In the genomic region with DNA sequence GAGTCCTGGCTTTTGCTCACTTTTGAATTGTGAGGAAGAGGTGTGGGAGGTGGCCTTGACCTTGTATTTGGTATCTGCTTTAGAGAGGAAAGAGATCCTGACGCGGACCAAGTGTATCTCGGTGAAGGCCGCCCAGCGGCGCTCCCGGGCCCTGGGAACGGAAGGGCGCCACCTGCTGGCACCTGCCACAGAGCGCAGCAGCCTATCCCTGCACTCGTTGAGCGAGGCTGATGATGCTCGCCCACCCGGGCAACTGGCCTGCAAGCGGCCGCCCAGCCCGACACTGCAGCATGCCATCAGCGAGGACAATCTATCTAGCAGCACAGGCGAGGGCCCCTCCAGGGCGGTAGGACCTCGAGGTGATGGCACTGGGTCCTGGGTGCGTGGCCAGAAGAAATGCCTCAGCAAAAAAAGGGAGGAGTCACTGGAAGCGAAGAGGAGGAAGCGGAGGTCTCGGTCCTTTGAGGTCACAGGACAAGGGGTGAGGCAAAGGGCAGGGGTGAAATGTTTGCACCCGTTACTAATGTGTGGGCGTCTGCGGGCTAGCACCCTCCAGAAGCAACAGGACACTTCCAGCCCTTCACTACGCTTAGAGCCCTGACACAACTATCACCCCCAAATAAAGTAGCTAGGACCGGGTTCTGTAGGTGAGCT, we compare ENCODE assay signal across 8 mouse cellular contexts. TPM values are rescaled to one million over a fixed set of nuclear protein-coding genes. Genes with fewer than 3 reads are reported as not detected.
DNase-seq lines count a peak whose midpoint lies in the region; ATAC-seq and TF ChIP-seq lines count a peak whose summit lies in the region.

No protein-coding gene starts in this region.

- peak overlapping the region; percentile 35 for H3K9ac ChIP-seq in forebrain, embryonic 13.5 days
- no peak overlapping the region; the same call in 1 of the 2 replicates for H3K9ac ChIP-seq in heart, postnatal 0 days (replicated peaks; ENCODE audit: low read depth, low read length)
- no peak overlapping the region for H3K9ac ChIP-seq in lung, embryonic 14.5 days

- TF ChIP-seq CTCF in heart, postnatal 0 days (IDR thresholded peaks at IDR 0.05; ENCODE audit: low read depth), result peak; percentile 87
- TF ChIP-seq CTCF in lung, embryonic 14.5 days (IDR thresholded peaks at IDR 0.05; ENCODE audit: low read depth), result peak; percentile 97
- peak; percentile 97 for TF ChIP-seq CTCF in thymus, adult 2 months (IDR thresholded peaks at IDR 0.05; ENCODE audit: borderline replicate concordance, control insufficient read depth, extremely low read depth, insufficient read depth, low read length, poor library complexity)

- no peaks in the 10 kb centered on the region for H3K9me3 ChIP-seq in forebrain, embryonic 13.5 days (replicated peaks)
- H3K9me3 ChIP-seq in heart, postnatal 0 days (replicated peaks; ENCODE audit: control insufficient read depth, low read length), result no peaks in the 10 kb centered on the region
- no peaks in the 10 kb centered on the region for H3K9me3 ChIP-seq in lung, embryonic 14.5 days (ENCODE audit: low read depth, low read length)

- ATAC-seq in CD4-positive, CD25-positive, alpha-beta regulatory T cell, adult 4 months, result peak; percentile 58
- peak; percentile 65 for ATAC-seq in forebrain, embryonic 13.5 days
- ATAC-seq in heart, postnatal 0 days (ENCODE audit: insufficient read depth, low read depth), result peak; percentile 63
- peak; percentile 47; the same call in 1 of the 2 replicates for ATAC-seq in lung, embryonic 14.5 days (ENCODE audit: insufficient read depth)
- peak; percentile 59 for ATAC-seq in neutrophil, adult 5-6 weeks (ENCODE audit: extremely low read depth, insufficient number of reproducible peaks, low FRiP score, poor library complexity, severe bottlenecking)

- H3K27ac ChIP-seq in forebrain, embryonic 13.5 days, result no peak overlapping the region
- no peak overlapping the region for H3K27ac ChIP-seq in heart, postnatal 0 days (ENCODE audit: low read depth)
- no peak overlapping the region for H3K27ac ChIP-seq in lung, embryonic 14.5 days (ENCODE audit: low read depth)
- H3K27ac ChIP-seq in thymus, adult 2 months (ENCODE audit: control insufficient read depth, insufficient read depth, low read length), result no peak overlapping the region

- H3K4me2 ChIP-seq in forebrain, embryonic 13.5 days, result peak overlapping the region; percentile 49
- peak overlapping the region; percentile 47; the same call in 1 of the 2 replicates for H3K4me2 ChIP-seq in heart, postnatal 0 days (ENCODE audit: low read depth, low read length)
- H3K4me2 ChIP-seq in lung, embryonic 14.5 days, result no peak overlapping the region

- H3K36me3 ChIP-seq in forebrain, embryonic 13.5 days (ENCODE audit: poor library complexity, severe bottlenecking), result no peaks in the 10 kb centered on the region
- H3K36me3 ChIP-seq in heart, postnatal 0 days (replicated peaks; ENCODE audit: control insufficient read depth, insufficient read depth, low read length), result no peaks in the 10 kb centered on the region
- no peaks in the 10 kb centered on the region for H3K36me3 ChIP-seq in lung, embryonic 14.5 days (ENCODE audit: insufficient read depth)
- no peaks in the 10 kb centered on the region for H3K36me3 ChIP-seq in thymus, adult 2 months (ENCODE audit: control insufficient read depth, insufficient read depth, low read length)

- TF ChIP-seq EP300 in heart, postnatal 0 days (IDR thresholded peaks at IDR 0.05; ENCODE audit: low read depth), result no peak

- H3K27me3 ChIP-seq in forebrain, embryonic 13.5 days, result peaks cover 67% of the 10 kb centered on the region
- H3K27me3 ChIP-seq in heart, postnatal 0 days (ENCODE audit: control insufficient read depth, insufficient read depth, low read length), result peaks cover 97% of the 10 kb centered on the region
- H3K27me3 ChIP-seq in lung, embryonic 14.5 days (ENCODE audit: insufficient read depth, low read length), result peaks cover 99% of the 10 kb centered on the region
- peaks cover 14% of the 10 kb centered on the region; the same call in 1 of the 2 replicates for H3K27me3 ChIP-seq in thymus, adult 2 months (ENCODE audit: control insufficient read depth, insufficient read depth, low read length)

- H3K4me3 ChIP-seq in forebrain, embryonic 13.5 days, result no peak overlapping the region
- H3K4me3 ChIP-seq in heart, postnatal 0 days (ENCODE audit: low read depth, low read length), result peak overlapping the region; percentile 4; the same call in 1 of the 2 replicates
- no peak overlapping the region for H3K4me3 ChIP-seq in lung, embryonic 14.5 days (ENCODE audit: low read depth, low read length)
- no peak overlapping the region for H3K4me3 ChIP-seq in thymus, adult 2 months (ENCODE audit: control insufficient read depth, insufficient read depth, low read length)

- 14% methylated on average over 30 of the region's 30 CpGs for WGBS in forebrain, embryonic 13.5 days
- WGBS in heart, postnatal 0 days, result 11% methylated on average over 30 of the region's 30 CpGs
- 10% methylated on average over 30 of the region's 30 CpGs for WGBS in lung, embryonic 14.5 days
- 11% methylated on average over 30 of the region's 30 CpGs for WGBS in thymus, adult 2 months

- H3K4me1 ChIP-seq in forebrain, embryonic 13.5 days, result peaks cover 50% of the 10 kb centered on the region
- H3K4me1 ChIP-seq in heart, postnatal 0 days (ENCODE audit: control insufficient read depth, insufficient read depth), result 0 out of 2 replicates have a peak, but pooled peaks cover 13% of the 10 kb centered on the region
- peaks cover 3% of the 10 kb centered on the region; the same call in 1 of the 2 replicates for H3K4me1 ChIP-seq in lung, embryonic 14.5 days (ENCODE audit: insufficient read depth)
- H3K4me1 ChIP-seq in thymus, adult 2 months (replicated peaks; ENCODE audit: control insufficient read depth, insufficient read depth, low read length), result peaks cover 17% of the 10 kb centered on the region; the same call in 1 of the 2 replicates

- no peak for TF ChIP-seq POLR2A in thymus, adult 2 months (IDR thresholded peaks at IDR 0.05; ENCODE audit: control insufficient read depth, extremely low read depth, insufficient read depth, low read length, poor library complexity)

- peak; percentile 19 for DNase-seq in c-Kit-positive CD71-positive TER-119-negative erythroid progenitor cells, embryonic 14.5 days (ENCODE audit: low read depth)
- peak; percentile 61 for DNase-seq in heart, postnatal 0 days (ENCODE audit: low spot score)
- peak; percentile 66 to 91 for DNase-seq in kidney, postnatal 36 days
- DNase-seq in lung, embryonic 14.5 days, result peak; percentile 88
- peak; percentile 74 for DNase-seq in thymus, adult 2 months

RNA-seq across cellular contexts. Expression of a gene that starts 6.6 kb away (rescaled TPM):
- not detected for polyA plus RNA-seq in CD4-positive, CD25-positive, alpha-beta regulatory T cell, adult 4 months (2017; shearing (Covaris generic))
- 25.8 and 27.1 TPM in 2 replicates for polyA plus RNA-seq in forebrain, embryonic 13.5 days (2015; fragmentation: Nextera tagmentation; extraction: Ambion mirVana)
- total RNA-seq in heart, postnatal 0 days (2014; rRNA removed; ENCODE audit: low replicate concordance), result not detected in 2 replicates
- polyA plus RNA-seq in heart, postnatal 0 days (2015; fragmentation: Nextera tagmentation; extraction: Ambion mirVana), result 0.12 and 0.18 TPM in 2 replicates
- polyA plus RNA-seq in lung, embryonic 14.5 days (2014; fragmentation: Nextera tagmentation; extraction: Ambion mirVana), result 0.65 and 1.3 TPM in 2 replicates
- not detected in 2 replicates for total RNA-seq in neutrophil, adult 5-6 weeks (2017)
- polyA plus RNA-seq in thymus, adult 2 months (2012; rRNA removed), result 0.53 and 1.1 TPM in 2 replicates

RNA-seq across cellular contexts. Expression of a gene that starts 9.5 kb away (rescaled TPM):
- not detected for polyA plus RNA-seq in CD4-positive, CD25-positive, alpha-beta regulatory T cell, adult 4 months (2017; shearing (Covaris generic))
- polyA plus RNA-seq in forebrain, embryonic 13.5 days (2015; fragmentation: Nextera tagmentation; extraction: Ambion mirVana), result not detected in 2 replicates
- not detected in 2 replicates for total RNA-seq in heart, postnatal 0 days (2014; rRNA removed; ENCODE audit: low replicate concordance)
- polyA plus RNA-seq in heart, postnatal 0 days (2015; fragmentation: Nextera tagmentation; extraction: Ambion mirVana), result not detected in 2 replicates
- 0.28 TPM in 1 of 2 replicates, not detected in the other for polyA plus RNA-seq in lung, embryonic 14.5 days (2014; fragmentation: Nextera tagmentation; extraction: Ambion mirVana)
- total RNA-seq in neutrophil, adult 5-6 weeks (2017), result not detected in 2 replicates
- not detected in 2 replicates for polyA plus RNA-seq in thymus, adult 2 months (2012; rRNA removed)

RNA-seq across cellular contexts. Expression of a gene that starts 24.0 kb away (rescaled TPM):
- polyA plus RNA-seq in CD4-positive, CD25-positive, alpha-beta regulatory T cell, adult 4 months (2017; shearing (Covaris generic)), result not detected
- 0.36 and 1.3 TPM in 2 replicates for polyA plus RNA-seq in forebrain, embryonic 13.5 days (2015; fragmentation: Nextera tagmentation; extraction: Ambion mirVana)
- 2.7 TPM in 1 of 2 replicates, not detected in the other for total RNA-seq in heart, postnatal 0 days (2014; rRNA removed; ENCODE audit: low replicate concordance)
- 0.08 and 0.14 TPM in 2 replicates for polyA plus RNA-seq in heart, postnatal 0 days (2015; fragmentation: Nextera tagmentation; extraction: Ambion mirVana)
- 0.29 TPM in 1 of 2 replicates, not detected in the other for polyA plus RNA-seq in lung, embryonic 14.5 days (2014; fragmentation: Nextera tagmentation; extraction: Ambion mirVana)
- total RNA-seq in neutrophil, adult 5-6 weeks (2017), result 3.1 and 5.4 TPM in 2 replicates
- polyA plus RNA-seq in thymus, adult 2 months (2012; rRNA removed), result 0.59 and 0.71 TPM in 2 replicates

Comparison
In these comparisons a context has a peak if more than half of its experiments do, and no peak if none do; other contexts are left out.
1. DNase-seq: peak in every context shown above with its lines; median percentile 88 in lung, embryonic 14.5 days; 78 in kidney, postnatal 36 days; 74 in thymus, adult 2 months; 61 in heart, postnatal 0 days; 19 in c-Kit-positive CD71-positive TER-119-negative erythroid progenitor cells, embryonic 14.5 days.
2. RNA of a gene that starts 6.6 kb away (polyA plus RNA-seq): 25.8 to 27.1 TPM in forebrain, embryonic 13.5 days; 0.65 to 1.3 TPM in lung, embryonic 14.5 days, 0.53 to 1.1 TPM in thymus, adult 2 months, 0.12 to 0.18 TPM in heart, postnatal 0 days and not detected in CD4-positive, CD25-positive, alpha-beta regulatory T cell, adult 4 months; every median in the first group is over 10 times any median in the second.
3. Peak in every context shown above with its lines, with median percentiles within 50 percentile points of each other: ATAC-seq and CTCF ChIP-seq.